Mouse (Mus musculus) frontal cortex, postnatal 36 days (tissue): Measurements from ENCODE around the gene Gm20489.

ENCODE experiments used
- DNase-seq, 2 experiments: peaks; one replicate each; pipeline ENCODE4 v3.0.0; 2022; ENCODE audit warnings: low spot score in 2 of 2

The Gm20489 gene

DNA sequence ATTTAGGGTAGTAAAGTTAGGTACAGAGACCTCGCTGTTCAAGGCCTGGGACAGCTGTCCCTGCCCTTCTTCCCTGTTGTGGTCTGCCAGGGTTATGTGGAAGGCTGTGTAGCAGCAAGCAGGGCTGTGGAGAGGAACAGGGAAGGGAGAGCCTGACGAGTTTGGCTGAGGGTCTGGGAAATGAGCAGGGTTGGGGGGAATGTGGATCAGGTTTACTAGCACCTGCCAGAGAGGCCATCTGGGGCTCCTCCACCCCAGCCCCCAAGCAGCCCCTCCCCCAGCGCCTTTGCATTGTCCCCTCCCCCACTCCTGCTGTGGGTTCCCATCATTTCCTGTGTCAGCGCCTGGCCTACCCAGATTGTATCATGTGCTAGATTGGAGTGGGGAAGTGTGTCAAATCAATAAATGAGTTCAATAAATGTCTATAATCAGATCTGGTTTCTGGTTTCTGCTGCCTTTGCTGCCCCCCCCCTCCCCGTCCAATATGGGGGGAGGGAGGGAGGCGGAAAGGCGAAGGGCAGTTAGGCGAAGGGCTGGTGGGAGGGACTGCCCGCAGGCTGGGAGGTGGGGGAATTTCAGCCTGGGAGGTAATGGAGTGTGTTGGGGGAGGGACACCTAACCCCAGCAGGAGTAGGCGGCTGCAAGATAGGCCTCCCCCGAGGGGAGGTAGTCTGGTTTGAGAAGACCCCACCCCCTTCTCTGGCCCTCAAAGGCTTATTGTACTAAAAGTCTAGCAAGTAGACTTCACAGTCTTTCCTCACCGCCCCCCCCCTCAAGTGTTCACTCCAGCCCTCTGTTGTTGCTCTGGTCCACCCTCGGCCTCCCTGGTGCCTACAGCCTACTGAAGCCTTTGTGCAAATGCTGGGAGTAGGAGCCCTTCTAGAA, 8.1 kb downstream of the Gm20489 start:
- DNase-seq, result no peak

DNA sequence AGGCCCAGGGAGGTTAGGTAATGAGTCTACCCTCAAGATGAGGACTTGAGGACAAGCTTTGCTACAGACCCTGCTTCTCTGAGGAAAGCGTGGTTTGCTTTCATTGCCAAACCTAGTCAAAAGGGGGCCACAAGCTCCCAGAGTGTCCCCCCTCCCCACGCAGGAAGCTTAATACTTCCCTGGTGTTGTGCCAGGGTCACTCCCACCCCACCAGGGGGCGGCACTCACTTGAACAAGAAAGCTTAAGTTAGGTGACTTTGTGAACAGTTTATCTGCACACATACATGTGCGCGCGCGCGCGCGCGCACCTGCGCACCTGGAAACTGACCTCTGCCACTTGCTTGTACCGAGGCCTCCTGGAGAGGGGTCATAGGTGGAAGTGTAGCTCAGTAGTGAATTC, 12.2 kb downstream of the Gm20489 start:
- DNase-seq, result no peak

DNA sequence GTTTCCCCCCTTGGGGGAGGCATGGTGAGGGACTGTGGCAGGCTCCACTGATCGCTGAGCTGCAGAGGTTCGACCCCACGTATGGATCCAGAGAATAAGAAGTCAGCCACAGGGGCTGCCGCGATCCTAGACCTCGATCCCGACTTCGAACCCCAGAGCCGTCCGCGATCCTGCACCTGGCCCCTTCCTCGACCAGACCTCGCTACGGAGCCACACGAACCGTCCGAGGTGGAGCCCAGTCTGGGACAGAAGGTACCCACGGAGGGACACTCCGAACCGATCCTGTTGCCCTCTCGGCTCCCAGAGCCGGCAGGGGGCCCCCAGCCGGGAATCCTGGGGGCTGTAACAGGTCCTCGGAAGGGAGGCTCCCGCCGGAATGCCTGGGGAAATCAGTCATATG, 14.1 kb downstream of the Gm20489 start:
- no peak for DNase-seq

DNA sequence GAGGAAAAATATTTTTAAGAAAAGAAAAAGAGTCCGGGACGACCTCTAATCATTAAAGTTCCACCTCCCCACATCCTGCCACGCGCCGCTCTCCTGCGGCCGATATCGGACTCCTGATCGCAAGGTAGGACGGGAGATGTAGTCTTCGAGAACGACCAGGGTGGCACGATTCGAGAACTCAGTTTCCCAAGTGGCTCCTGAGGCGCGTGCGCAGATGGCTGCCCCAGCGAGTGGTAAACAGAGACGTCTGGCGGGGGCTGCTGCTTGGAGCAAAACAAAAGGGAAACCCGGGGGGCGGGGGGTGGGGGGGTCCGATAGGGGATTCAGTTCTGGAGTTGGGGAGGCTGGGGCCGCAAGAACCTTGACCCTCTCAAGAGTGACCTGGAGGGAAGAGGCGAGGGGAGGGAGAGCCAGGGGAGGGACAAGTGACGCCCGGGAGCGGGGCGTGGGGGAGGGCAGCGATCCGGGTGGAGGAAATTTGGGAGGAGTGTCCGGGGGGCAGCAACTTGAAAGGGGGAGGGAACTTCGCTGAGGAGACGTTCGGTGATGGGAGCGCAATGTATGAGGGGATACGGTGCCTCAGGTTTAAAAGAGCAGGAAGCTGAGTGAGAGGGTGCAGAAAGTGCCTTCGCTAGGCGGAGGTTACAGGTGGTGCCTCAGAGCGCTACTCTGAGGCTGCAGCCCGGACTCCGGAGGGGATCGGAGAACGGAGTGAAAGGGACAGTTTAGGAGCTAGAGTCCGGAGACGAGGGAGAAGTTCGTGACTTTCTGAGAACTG, 14.7 kb downstream of the Gm20489 start, which contains the start of gene Foxo4:
Gene Foxo4 (plus strand): TSS at position 577 of the 778 bp plus-strand sequence.
- peak; percentile 71 to 80 for DNase-seq

DNA sequence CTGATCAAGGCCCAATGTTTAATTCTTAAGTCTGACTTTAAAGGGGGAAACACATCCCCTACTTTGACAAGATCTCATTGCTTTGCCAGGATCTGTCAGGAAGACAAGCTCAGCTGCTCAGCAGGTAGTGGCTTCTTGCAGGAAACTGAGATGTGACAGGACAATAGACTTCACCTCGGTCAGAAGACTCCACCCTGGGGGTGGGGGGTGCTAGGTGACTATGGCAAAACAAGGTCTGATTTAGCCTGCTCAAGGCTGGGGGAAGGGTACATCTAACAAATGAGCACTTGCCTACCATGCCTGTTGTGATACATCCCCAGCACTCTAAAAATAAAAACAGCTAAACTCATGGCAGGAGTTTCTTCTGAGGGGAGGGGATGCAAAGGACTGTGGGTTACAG, 23.8 kb downstream of the Gm20489 start:
- DNase-seq, result no peak

DNA sequence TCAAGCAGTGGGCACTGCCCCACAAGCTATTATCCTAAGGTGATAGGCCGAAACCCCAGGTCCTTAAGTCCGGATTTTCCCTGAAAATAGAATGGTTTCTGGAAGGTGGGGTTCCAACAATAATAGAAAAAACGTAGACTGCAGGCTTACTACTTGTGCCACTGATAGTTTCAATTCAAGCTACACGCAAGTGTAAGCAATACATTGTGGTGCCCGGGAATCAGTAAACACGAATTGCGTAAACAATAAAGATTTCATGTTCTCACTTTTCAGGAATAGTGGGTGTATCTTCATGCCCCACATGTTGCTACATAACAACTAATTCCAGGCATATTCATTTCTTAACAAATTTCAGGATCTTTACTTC, 46.0 kb downstream of the Gm20489 start:
- DNase-seq, result no peak

DNA sequence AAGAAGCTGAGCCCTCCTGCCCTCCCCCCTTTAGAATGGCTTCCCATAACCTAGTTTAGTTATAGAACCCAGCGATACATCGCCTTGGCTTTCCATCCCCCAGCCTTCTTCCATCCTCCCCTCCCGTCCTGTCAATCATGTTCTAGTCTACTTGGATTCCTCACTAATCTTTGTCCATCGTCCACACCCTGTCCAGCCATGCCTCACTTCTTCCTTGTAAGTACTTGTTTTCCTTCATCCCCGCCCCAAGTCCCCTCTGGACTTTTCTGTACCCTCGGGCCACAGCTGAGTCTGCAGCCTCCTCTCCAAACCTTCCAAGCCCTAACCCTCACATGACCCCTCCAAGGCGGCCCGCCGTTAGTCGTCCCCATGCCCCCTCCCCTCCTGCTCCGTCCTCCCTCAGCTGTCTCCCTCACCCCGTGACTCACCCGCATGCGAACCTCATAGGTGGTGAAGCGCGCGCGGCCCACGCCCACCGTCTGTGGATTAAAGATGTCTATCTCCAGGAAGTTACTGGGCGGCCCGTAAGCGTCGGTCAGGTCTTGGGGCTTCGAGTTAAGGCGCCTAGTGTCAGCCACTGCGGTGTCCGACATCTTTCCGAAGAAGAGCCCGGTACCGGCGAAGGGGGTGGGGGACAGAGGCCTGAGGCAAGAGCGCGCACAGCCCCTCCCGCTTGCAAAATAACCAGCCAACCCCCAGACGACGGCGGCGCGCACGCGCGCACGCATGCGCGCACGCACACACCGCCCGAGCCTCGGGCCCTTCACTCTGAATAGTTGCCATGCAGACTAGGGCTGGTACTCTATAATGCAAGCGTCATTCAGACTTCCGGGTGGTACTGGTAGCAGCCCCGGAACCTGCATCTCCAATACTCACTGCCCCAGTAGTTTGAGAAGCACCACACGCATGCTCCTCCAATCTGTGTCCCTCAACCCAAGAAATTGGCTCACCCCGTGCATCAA, 46.7 kb downstream of the Gm20489 start, which contains the start of gene Snx12:
Gene Snx12 (minus strand): TSS at position 730 of the 962 bp plus-strand sequence.
- peak; percentile 84 to 93 for DNase-seq
